Mouse (Mus musculus): ENCODE data around the gene Msl1.

Gene Msl1

GRCm38 (mm10) chr11:98764091-98764490 lies 31.2 kb upstream of the Msl1 start:
- no peak for DNase-seq (ENCODE audit: low spot score)

GRCm38 (mm10) chr11:98764746-98765145 lies 30.6 kb upstream of the Msl1 start:
- DNase-seq (ENCODE audit: low spot score): no peak

- no peak for DNase-seq (ENCODE audit: low spot score)
Measured at GRCm38 (mm10) chr11:98765421-98766309, 29.7 kb upstream of the Msl1 start.

GRCm38 (mm10) chr11:98766346-98766745 lies 29.0 kb upstream of the Msl1 start:
- DNase-seq (ENCODE audit: low spot score): no peak

GRCm38 (mm10) chr11:98766816-98767215 lies 28.5 kb upstream of the Msl1 start:
- no peak for DNase-seq (ENCODE audit: low spot score)

GRCm38 (mm10) chr11:98767276-98767675 lies 28.0 kb upstream of the Msl1 start:
- no peak for DNase-seq (ENCODE audit: low spot score)

GRCm38 (mm10) chr11:98767713-98768112 lies 27.6 kb upstream of the Msl1 start:
- DNase-seq (ENCODE audit: low spot score): no peak

- no peak for DNase-seq (ENCODE audit: low spot score)
Measured at GRCm38 (mm10) chr11:98768127-98769006, 26.9 kb upstream of the Msl1 start.

- DNase-seq (ENCODE audit: low spot score): no peak
Measured at GRCm38 (mm10) chr11:98769007-98769954, 26.0 kb upstream of the Msl1 start.

- DNase-seq (ENCODE audit: low spot score): no peak
Measured at GRCm38 (mm10) chr11:98770096-98770975, 25.0 kb upstream of the Msl1 start.

GRCm38 (mm10) chr11:98771131-98771530 lies 24.2 kb upstream of the Msl1 start:
- DNase-seq (ENCODE audit: low spot score): no peak

GRCm38 (mm10) chr11:98771844-98772525 lies 23.3 kb upstream of the Msl1 start:
- DNase-seq (ENCODE audit: low spot score): no peak

- DNase-seq (ENCODE audit: low spot score): no peak
Measured at GRCm38 (mm10) chr11:98772667-98773171, 22.6 kb upstream of the Msl1 start.

GRCm38 (mm10) chr11:98773635-98774295 lies 21.6 kb upstream of the Msl1 start:
- DNase-seq (ENCODE audit: low spot score): peak; percentile 94

- DNase-seq (ENCODE audit: low spot score): no peak
Measured at GRCm38 (mm10) chr11:98774582-98775347, 20.6 kb upstream of the Msl1 start, which contains the start of gene Nr1d1. Gene Nr1d1, minus strand, starts transcription at chr11:98775333.

- peak; percentile 97 for DNase-seq (ENCODE audit: low spot score)
Measured at GRCm38 (mm10) chr11:98775348-98776051, 19.8 kb upstream of the Msl1 start.

- no peak for DNase-seq (ENCODE audit: low spot score)
Measured at GRCm38 (mm10) chr11:98776052-98776764, 19.1 kb upstream of the Msl1 start.
